Mouse (Mus musculus) layer of hippocampus, adult 8-10 months (tissue): ENCODE measurements around the gene Capn5. TPM values are rescaled to one million over a fixed set of nuclear protein-coding genes. Genes with fewer than 3 reads are reported as not detected.

Experiments
- total RNA-seq, 4 experiments: library from RNA; stranded (reverse); gene quantifications; 2 replicates each; pipeline ENCODE4 v1.2.4; 2022

The Capn5 gene
- total RNA-seq, 4 experiments from 2014 or later, result 37.9 to 46.5 (median 40.4) TPM

Other genes starting within 250 kb of the Capn5 start
- gene Myo7a, start 58.8 kb downstream of the Capn5 start, total RNA-seq, result 10 to 100 TPM; 11.1 to 15.0 (median 13.2) TPM
- gene Omp, start 32.8 kb downstream of the Capn5 start, total RNA-seq, result 1 to 10 TPM in 3 of 4 experiments, under 1 TPM in 1; 0.92 to 1.3 (median 1.1) TPM
- gene B3gnt6, start 21.2 kb upstream of the Capn5 start, total RNA-seq, result under 1 TPM; 0.24 to 0.45 (median 0.29) TPM
- gene Acer3, start 142.9 kb upstream of the Capn5 start, total RNA-seq, result 10 to 100 TPM; 22.7 to 32.0 (median 24.3) TPM
- gene Tsku, start 183.1 kb upstream of the Capn5 start, total RNA-seq, result 1 to 10 TPM; 1.6 to 2.8 (median 2.3) TPM